ENCODE assay signal across 9 mouse cellular contexts in genomic region chr19:21630656-21631331, GRCm38 (mm10). TPM values are rescaled to one million over a fixed set of nuclear protein-coding genes. Genes with fewer than 3 reads are reported as not detected.
DNase-seq lines count a peak whose midpoint lies in the region; ATAC-seq and TF ChIP-seq lines count a peak whose summit lies in the region.
"Had no signal": no experiment of that assay in that cellular context is flagged by ENCODE, and none has a peak within 500 bp of the region (broad histone marks: within the 10 kb centered on the region; RNA-seq: fewer than 3 reads in every experiment).

No protein-coding gene starts in this region.

- no peak overlapping the region for H3K4me3 ChIP-seq in hindbrain, embryonic 14.5 days (replicated peaks; ENCODE audit: low read length)
- H3K4me3 ChIP-seq in hindbrain, postnatal 0 days (ENCODE audit: low read length): no peak overlapping the region
- H3K4me3 ChIP-seq in brown adipose tissue, adult 24 weeks (ENCODE audit: insufficient read depth, low read depth, low read length): no peak overlapping the region

- no peak overlapping the region for H3K9ac ChIP-seq in hindbrain, embryonic 14.5 days
- no peak overlapping the region for H3K9ac ChIP-seq in hindbrain, postnatal 0 days (replicated peaks; ENCODE audit: low read length)

- DNase-seq in hindbrain, embryonic 14.5 days (ENCODE audit: low spot score): no peak
- DNase-seq in hindbrain, postnatal 0 days (ENCODE audit: low spot score): no peak
- DNase-seq in CD4-positive, CD25-positive, alpha-beta regulatory T cell, adult 2 months (ENCODE audit: low read depth, low spot score): peak; percentile 57
- peak; percentile 21 for DNase-seq in skeletal muscle tissue, adult 2 months (ENCODE audit: low read depth, low spot score)
- DNase-seq in testis, postnatal 10 days (ENCODE audit: low spot score): no peak
- DNase-seq in cerebellum, postnatal 10 days: no peak
- DNase-seq in right cerebral cortex, adult 2 months (ENCODE audit: low spot score in 2 of 2): no peak
- DNase-seq: left cerebral cortex, postnatal 4 days had no signal

- no peaks in the 10 kb centered on the region for H3K9me3 ChIP-seq in hindbrain, embryonic 14.5 days (ENCODE audit: control insufficient read depth, low read length)
- H3K9me3 ChIP-seq in hindbrain, postnatal 0 days (ENCODE audit: low read length): no peaks in the 10 kb centered on the region

- no peaks in the 10 kb centered on the region for H3K36me3 ChIP-seq in hindbrain, embryonic 14.5 days (replicated peaks; ENCODE audit: control insufficient read depth, insufficient read depth)
- H3K36me3 ChIP-seq in hindbrain, postnatal 0 days (ENCODE audit: insufficient read depth, low read length): no peaks in the 10 kb centered on the region

- H3K27me3 ChIP-seq in hindbrain, embryonic 14.5 days (ENCODE audit: control insufficient read depth, insufficient read depth, low read length): no peaks in the 10 kb centered on the region
- H3K27me3 ChIP-seq in hindbrain, postnatal 0 days (ENCODE audit: insufficient read depth, low read length): no peaks in the 10 kb centered on the region

- no peak for TF ChIP-seq CTCF in hindbrain, postnatal 0 days (IDR thresholded peaks at IDR 0.05; ENCODE audit: low read depth)

- 69% methylated on average over 14 of the region's 14 CpGs for WGBS in hindbrain, embryonic 14.5 days
- 74% methylated on average over 14 of the region's 14 CpGs for WGBS in hindbrain, postnatal 0 days

- 0 out of 2 replicates have a peak overlapping the region, but pooled peaks have one; percentile 2 for H3K27ac ChIP-seq in hindbrain, embryonic 14.5 days
- H3K27ac ChIP-seq in hindbrain, postnatal 0 days: no peak overlapping the region
- peak overlapping the region; percentile 71 for H3K27ac ChIP-seq in brown adipose tissue, adult 24 weeks (replicated peaks; ENCODE audit: low read depth, low read length)

- no peak overlapping the region for H3K4me2 ChIP-seq in hindbrain, embryonic 14.5 days (replicated peaks)
- H3K4me2 ChIP-seq in hindbrain, postnatal 0 days (ENCODE audit: low read depth, low read length): no peak overlapping the region

- H3K4me1 ChIP-seq in hindbrain, embryonic 14.5 days (replicated peaks; ENCODE audit: control insufficient read depth, insufficient read depth, low read length): no peaks in the 10 kb centered on the region
- H3K4me1 ChIP-seq in hindbrain, postnatal 0 days (ENCODE audit: insufficient read depth, low read length): no peaks in the 10 kb centered on the region
- peaks cover 2% of the 10 kb centered on the region for H3K4me1 ChIP-seq in brown adipose tissue, adult 24 weeks (ENCODE audit: control insufficient read depth, insufficient read depth, insufficient read length, low read length)

- ATAC-seq in hindbrain, embryonic 14.5 days (ENCODE audit: low FRiP score): no peak
- no peak for ATAC-seq in hindbrain, postnatal 0 days

RNA-seq across cellular contexts. Expression of gene 1110059E24Rik, which starts 22.0 kb away (rescaled TPM):
- 54.2 and 63.9 TPM in 2 replicates for polyA plus RNA-seq in hindbrain, embryonic 14.5 days (2014; fragmentation: Nextera tagmentation; extraction: Ambion mirVana)
- 19.0 and 20.7 TPM in 2 replicates for total RNA-seq in hindbrain, postnatal 0 days (2014; rRNA removed)
- polyA plus RNA-seq in hindbrain, postnatal 0 days (2015; fragmentation: Nextera tagmentation; extraction: Ambion mirVana): 52.1 and 53.3 TPM in 2 replicates
- 22.8 and 26.4 TPM in 2 replicates for polyA plus RNA-seq in brown adipose tissue, adult 24 weeks (2012; ENCODE audit: insufficient read depth, insufficient read length, missing spikeins)

RNA-seq across cellular contexts. Expression of gene Abhd17b, which starts 22.2 kb away (rescaled TPM):
- polyA plus RNA-seq in hindbrain, embryonic 14.5 days (2014; fragmentation: Nextera tagmentation; extraction: Ambion mirVana): 50.8 and 63.1 TPM in 2 replicates
- 50.0 and 58.6 TPM in 2 replicates for total RNA-seq in hindbrain, postnatal 0 days (2014; rRNA removed)
- polyA plus RNA-seq in hindbrain, postnatal 0 days (2015; fragmentation: Nextera tagmentation; extraction: Ambion mirVana): 51.9 and 55.5 TPM in 2 replicates
- 29.0 and 31.7 TPM in 2 replicates for polyA plus RNA-seq in brown adipose tissue, adult 24 weeks (2012; ENCODE audit: insufficient read depth, insufficient read length, missing spikeins)

Comparison
In these comparisons a context has a peak if more than half of its experiments do, and no peak if none do; other contexts are left out.
1. DNase-seq: peak in CD4-positive, CD25-positive, alpha-beta regulatory T cell, adult 2 months (single experiment) and skeletal muscle tissue, adult 2 months (single experiment); none in hindbrain, embryonic 14.5 days (single experiment), hindbrain, postnatal 0 days (single experiment), testis, postnatal 10 days (single experiment), cerebellum, postnatal 10 days (0 of 2) and right cerebral cortex, adult 2 months (0 of 2).